Mouse (Mus musculus) liver, embryonic 12.5 days (tissue): ENCODE measurements at regions not wholly inside any gene's neighbourhood (a gene's known extent, or its start where the extent isn't known, plus 50 kb on each side); places are given as distances from the start of the nearest gene placed in this dataset.

Experiments
- ATAC-seq: fragments of 200-750 bp; cut with Nextera tagmentation; 2 replicates; pipeline ENCODE4 v1.8.0; 2017; ENCODE audit warnings: moderate number of reproducible peaks, mild to moderate bottlenecking, moderate library complexity
- H3K27ac ChIP-seq: fragments of 300-500 bp; sonication (generic); 2 replicates; pipeline ENCODE4 v1.5.1; 2016; ENCODE audit warnings: mild to moderate bottlenecking
- H3K27me3 ChIP-seq: fragments of 300-500 bp; sonication (generic); replicated peaks from 2 replicates; pipeline ENCODE4 v1.6.1; 2016; ENCODE audit warnings: mild to moderate bottlenecking, moderate library complexity
- H3K36me3 ChIP-seq: fragments of 300-500 bp; sonication (generic); 2 replicates; pipeline ENCODE4 v1.6.1; 2016; ENCODE audit warnings: mild to moderate bottlenecking, moderate library complexity
- H3K4me1 ChIP-seq: fragments of 300-500 bp; sonication (generic); 2 replicates; pipeline ENCODE4 v1.6.1; 2016
- H3K4me2 ChIP-seq: fragments of 300-500 bp; sonication (generic); 2 replicates; pipeline ENCODE4 v1.6.1; 2016; ENCODE audit warnings: mild to moderate bottlenecking, moderate library complexity
- H3K4me3 ChIP-seq: fragments of 300-500 bp; sonication (generic); 2 replicates; pipeline ENCODE4 v1.5.1; 2016; ENCODE audit warnings: mild to moderate bottlenecking, moderate library complexity
- H3K9ac ChIP-seq: fragments of 300-500 bp; sonication (generic); 2 replicates; pipeline ENCODE4 v1.6.1; 2016; ENCODE audit warnings: mild to moderate bottlenecking, moderate library complexity
- H3K9me3 ChIP-seq: fragments of 300-500 bp; sonication (generic); replicated peaks from 2 replicates; pipeline ENCODE4 v1.6.1; 2016; ENCODE audit warnings: mild to moderate bottlenecking, moderate library complexity
- WGBS: fragments of 180-500 bp; shearing (Covaris S2); methylation state at CpG from one replicate; pipeline ENCODE4 v1.1.7; 2016; ENCODE audit not compliant: insufficient replicate concordance; 5-methylcytosine and 5-hydroxymethylcytosine counted together

GRCm38 (mm10) chr11:19073265-19073664 is 54.5 kb upstream of the Meis1 start:
- H3K4me2 ChIP-seq = no peak overlapping the region
- H3K4me3 ChIP-seq = no peak overlapping the region
- no peaks in the 10 kb centered on the region for H3K9me3 ChIP-seq
- ATAC-seq = no peak
- 77% methylated on average over 5 of the region's 5 CpGs for WGBS
- H3K27me3 ChIP-seq = no peaks in the 10 kb centered on the region
- no peak overlapping the region for H3K27ac ChIP-seq
- no peak overlapping the region for H3K9ac ChIP-seq
- no peaks in the 10 kb centered on the region for H3K36me3 ChIP-seq
- H3K4me1 ChIP-seq = no peaks in the 10 kb centered on the region

- 60% methylated on average over 11 of the region's 11 CpGs for WGBS
- no peaks in the 10 kb centered on the region for H3K27me3 ChIP-seq
- no peak overlapping the region for H3K27ac ChIP-seq
Observed at GRCm38 (mm10) chr11:19073887-19074564, 55.2 kb upstream of the Meis1 start.

GRCm38 (mm10) chr11:19091101-19091857 is 72.5 kb upstream of the Meis1 start:
- Histone ChIP-seq H3K4me2 (no peak overlapping the region), H3K36me3 (no peaks in the 10 kb centered on the region), H3K9ac (no peak overlapping the region), H3K27me3 (no peaks in the 10 kb centered on the region), H3K9me3 (no peaks in the 10 kb centered on the region), H3K4me1 (no peaks in the 10 kb centered on the region), H3K4me3 (no peak overlapping the region), H3K27ac (no peak overlapping the region)
- 71% methylated on average over 15 of the region's 15 CpGs for WGBS
- ATAC-seq = no peak

More at GRCm38 (mm10) chr11:19073887-19074564, 55.2 kb upstream of the Meis1 start:
- Histone ChIP-seq H3K9me3 (no peaks in the 10 kb centered on the region), H3K4me1 (no peaks in the 10 kb centered on the region), H3K4me3 (no peak overlapping the region), H3K4me2 (no peak overlapping the region), H3K36me3 (no peaks in the 10 kb centered on the region), H3K9ac (no peak overlapping the region)
- ATAC-seq = no peak

- H3K9me3 ChIP-seq = no peaks in the 10 kb centered on the region
- no peak overlapping the region for H3K9ac ChIP-seq
- 53% methylated on average over 9 of the region's 9 CpGs for WGBS
- H3K27ac ChIP-seq = no peak overlapping the region
- no peak overlapping the region for H3K4me2 ChIP-seq
- no peak for ATAC-seq
- H3K4me3 ChIP-seq = no peak overlapping the region
- no peaks in the 10 kb centered on the region for H3K36me3 ChIP-seq
- no peaks in the 10 kb centered on the region for H3K27me3 ChIP-seq
- no peaks in the 10 kb centered on the region for H3K4me1 ChIP-seq
Observed at GRCm38 (mm10) chr11:19092967-19093745, 74.4 kb upstream of the Meis1 start.

GRCm38 (mm10) chr11:19093749-19094148 is 75.0 kb upstream of the Meis1 start:
- Histone ChIP-seq H3K27ac (no peak overlapping the region), H3K36me3 (no peaks in the 10 kb centered on the region), H3K9ac (no peak overlapping the region), H3K4me2 (no peak overlapping the region), H3K4me1 (no peaks in the 10 kb centered on the region), H3K4me3 (no peak overlapping the region), H3K27me3 (no peaks in the 10 kb centered on the region), H3K9me3 (no peaks in the 10 kb centered on the region)
- WGBS = 68% methylated on average over 4 of the region's 4 CpGs
- ATAC-seq = no peak

- Histone ChIP-seq H3K4me3 (no peak overlapping the region), H3K4me1 (no peaks in the 10 kb centered on the region), H3K36me3 (no peaks in the 10 kb centered on the region), H3K27me3 (no peaks in the 10 kb centered on the region), H3K9me3 (no peaks in the 10 kb centered on the region), H3K27ac (no peak overlapping the region), H3K9ac (no peak overlapping the region), H3K4me2 (no peak overlapping the region)
- WGBS = 77% methylated on average over 14 of the region's 14 CpGs
- no peak for ATAC-seq
Observed at GRCm38 (mm10) chr11:19094183-19094582, 75.4 kb upstream of the Meis1 start.

GRCm38 (mm10) chr11:19102981-19103568 is 84.3 kb upstream of the Meis1 start:
- Histone ChIP-seq H3K36me3 (no peaks in the 10 kb centered on the region), H3K9me3 (no peaks in the 10 kb centered on the region), H3K4me2 (no peak overlapping the region), H3K27me3 (no peaks in the 10 kb centered on the region; the same call in 1 of the 2 replicates), H3K9ac (no peak overlapping the region), H3K27ac (no peak overlapping the region), H3K4me1 (no peaks in the 10 kb centered on the region), H3K4me3 (no peak overlapping the region)
- WGBS = 41% methylated on average over 7 of the region's 7 CpGs
- no peak for ATAC-seq

GRCm38 (mm10) chr11:19107180-19107579 is 88.4 kb upstream of the Meis1 start:
- Histone ChIP-seq H3K4me1 (no peaks in the 10 kb centered on the region), H3K4me3 (no peak overlapping the region), H3K9me3 (no peaks in the 10 kb centered on the region), H3K27ac (no peak overlapping the region), H3K4me2 (no peak overlapping the region), H3K9ac (no peak overlapping the region), H3K36me3 (no peaks in the 10 kb centered on the region), H3K27me3 (no peaks in the 10 kb centered on the region; the same call in 1 of the 2 replicates)
- 67% methylated on average over 6 of the region's 6 CpGs for WGBS
- no peak for ATAC-seq

GRCm38 (mm10) chr11:19109055-19109454 is 90.3 kb upstream of the Meis1 start:
- H3K4me1 ChIP-seq = no peaks in the 10 kb centered on the region
- H3K4me2 ChIP-seq = no peak overlapping the region
- no peaks in the 10 kb centered on the region; the same call in 1 of the 2 replicates for H3K27me3 ChIP-seq
- H3K9me3 ChIP-seq = no peaks in the 10 kb centered on the region
- H3K9ac ChIP-seq = no peak overlapping the region
- no peak for ATAC-seq
- H3K36me3 ChIP-seq = no peaks in the 10 kb centered on the region
- no peak overlapping the region for H3K4me3 ChIP-seq
- WGBS = 64% methylated on average over 4 of the region's 4 CpGs
- H3K27ac ChIP-seq = no peak overlapping the region

GRCm38 (mm10) chr11:19111916-19112575 is 93.3 kb upstream of the Meis1 start:
- 54% methylated on average over 7 of the region's 7 CpGs for WGBS

GRCm38 (mm10) chr11:19117121-19117520 is 98.3 kb upstream of the Meis1 start:
- H3K4me1 ChIP-seq = no peaks in the 10 kb centered on the region
- no peak overlapping the region for H3K27ac ChIP-seq
- 50% methylated on average over 2 of the region's 2 CpGs for WGBS
- no peak for ATAC-seq
- no peak overlapping the region for H3K4me3 ChIP-seq
- H3K9me3 ChIP-seq = no peaks in the 10 kb centered on the region
- H3K27me3 ChIP-seq = no peaks in the 10 kb centered on the region
- H3K36me3 ChIP-seq = no peaks in the 10 kb centered on the region
- H3K4me2 ChIP-seq = no peak overlapping the region
- H3K9ac ChIP-seq = no peak overlapping the region

More at GRCm38 (mm10) chr11:19111916-19112575, 93.3 kb upstream of the Meis1 start:
- no peak overlapping the region for H3K4me3 ChIP-seq
- no peaks in the 10 kb centered on the region for H3K9me3 ChIP-seq
- no peaks in the 10 kb centered on the region for H3K27me3 ChIP-seq
- H3K36me3 ChIP-seq = no peaks in the 10 kb centered on the region
- ATAC-seq = no peak
- H3K27ac ChIP-seq = no peak overlapping the region
- H3K9ac ChIP-seq = no peak overlapping the region
- H3K4me1 ChIP-seq = no peaks in the 10 kb centered on the region
- H3K4me2 ChIP-seq = no peak overlapping the region
